Mouse (Mus musculus) liver, embryonic 13.5 days (tissue): ENCODE measurements at regions not wholly inside any gene's neighbourhood (a gene's known extent, or its start where the extent isn't known, plus 50 kb on each side); places are given as distances from the start of the nearest gene placed in this dataset.

ENCODE experiments used
- ATAC-seq: fragments of 200-750 bp; cut with Nextera tagmentation; 2 replicates; pipeline ENCODE4 v1.8.0; 2017; ENCODE audit warnings: low read depth, mild to moderate bottlenecking, moderate number of reproducible peaks, moderate library complexity
- DNase-seq: peaks from one replicate; pipeline ENCODE4 v3.0.0; 2022
- H3K27ac ChIP-seq: fragments of 300-500 bp; sonication (generic); 2 replicates; pipeline ENCODE4 v1.5.1; 2015; ENCODE audit warnings: moderate library complexity, mild to moderate bottlenecking, inconsistent platforms
- H3K27me3 ChIP-seq: fragments of 300-500 bp; sonication (generic); 2 replicates; pipeline ENCODE4 v1.6.1; 2015; ENCODE audit warnings: mild to moderate bottlenecking, inconsistent platforms
- H3K36me3 ChIP-seq: fragments of 300-500 bp; sonication (generic); 2 replicates; pipeline ENCODE4 v1.6.1; 2015; ENCODE audit warnings: mild to moderate bottlenecking, inconsistent platforms
- H3K4me1 ChIP-seq: fragments of 300-500 bp; sonication (generic); replicated peaks from 2 replicates; pipeline ENCODE4 v1.6.1; 2015; ENCODE audit warnings: inconsistent platforms
- H3K4me2 ChIP-seq: fragments of 300-500 bp; sonication (generic); 2 replicates; pipeline ENCODE4 v1.6.1; 2015; ENCODE audit warnings: inconsistent platforms, mild to moderate bottlenecking, moderate library complexity
- H3K4me3 ChIP-seq: fragments of 300-500 bp; sonication (generic); replicated peaks from 2 replicates; pipeline ENCODE4 v1.5.1; 2015; ENCODE audit warnings: mild to moderate bottlenecking, inconsistent platforms
- H3K9ac ChIP-seq: fragments of 300-500 bp; sonication (generic); 2 replicates; pipeline ENCODE4 v1.6.1; 2015; ENCODE audit warnings: mild to moderate bottlenecking, inconsistent platforms
- H3K9me3 ChIP-seq: fragments of 300-500 bp; sonication (generic); replicated peaks from 2 replicates; pipeline ENCODE4 v1.6.1; 2016; ENCODE audit warnings: inconsistent platforms
- WGBS: fragments of 180-500 bp; shearing (Covaris S2); methylation state at CpG from one replicate; pipeline ENCODE4 v1.1.7; 2015; ENCODE audit not compliant: insufficient replicate concordance; 5-methylcytosine and 5-hydroxymethylcytosine counted together

- no peak overlapping the region for H3K9ac ChIP-seq
- H3K4me1 ChIP-seq: no peaks in the 10 kb centered on the region
- no peaks in the 10 kb centered on the region for H3K36me3 ChIP-seq
- H3K27me3 ChIP-seq: no peaks in the 10 kb centered on the region
- H3K4me2 ChIP-seq: no peak overlapping the region
- H3K9me3 ChIP-seq: no peaks in the 10 kb centered on the region
- ATAC-seq: no peak
- H3K27ac ChIP-seq: no peak overlapping the region
- DNase-seq: no peak
- H3K4me3 ChIP-seq: no peak overlapping the region
- 57% methylated on average over 8 of the region's 8 CpGs for WGBS
Measured at GRCm38 (mm10) chr8:11063058-11063457, 54.8 kb upstream of the Irs2 start.

DNA sequence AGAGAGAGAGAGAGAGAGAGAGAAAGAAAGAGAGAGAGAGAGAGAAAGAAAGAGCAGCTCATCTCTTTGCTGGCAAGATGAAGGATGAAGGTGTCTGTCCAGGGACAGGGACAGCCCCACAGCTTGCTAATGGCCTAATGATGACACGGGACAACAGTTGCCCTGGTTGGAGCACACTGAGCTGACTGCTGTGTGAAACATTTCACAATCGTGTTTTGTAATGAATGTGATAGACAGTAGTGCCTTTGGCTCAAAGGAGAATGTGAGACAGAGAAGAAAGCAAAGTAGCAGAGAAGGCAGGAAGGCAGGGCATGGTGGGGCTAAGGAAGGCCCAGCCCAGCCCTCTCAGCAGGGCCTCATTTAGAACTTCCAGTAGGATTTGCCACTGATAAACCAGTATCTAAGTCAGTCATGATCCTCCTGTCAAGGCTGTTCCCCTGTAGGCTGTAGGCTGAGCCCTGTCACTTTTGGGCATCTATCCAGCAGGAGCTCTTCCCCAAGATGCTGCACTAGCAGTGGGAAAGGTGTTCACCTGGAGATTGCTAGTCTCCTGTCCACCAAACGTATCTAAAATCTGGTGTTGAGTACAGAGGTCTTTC is 54.2 kb upstream of the Irs2 start:
- DNase-seq (no peak), ATAC-seq (no peak)
- Histone ChIP-seq H3K9me3 (no peaks in the 10 kb centered on the region), H3K9ac (no peak overlapping the region), H3K4me3 (no peak overlapping the region), H3K36me3 (no peaks in the 10 kb centered on the region), H3K4me1 (no peaks in the 10 kb centered on the region), H3K27me3 (no peaks in the 10 kb centered on the region), H3K27ac (no peak overlapping the region), H3K4me2 (no peak overlapping the region)
- WGBS: 37% methylated on average over 3 of the region's 3 CpGs

DNA sequence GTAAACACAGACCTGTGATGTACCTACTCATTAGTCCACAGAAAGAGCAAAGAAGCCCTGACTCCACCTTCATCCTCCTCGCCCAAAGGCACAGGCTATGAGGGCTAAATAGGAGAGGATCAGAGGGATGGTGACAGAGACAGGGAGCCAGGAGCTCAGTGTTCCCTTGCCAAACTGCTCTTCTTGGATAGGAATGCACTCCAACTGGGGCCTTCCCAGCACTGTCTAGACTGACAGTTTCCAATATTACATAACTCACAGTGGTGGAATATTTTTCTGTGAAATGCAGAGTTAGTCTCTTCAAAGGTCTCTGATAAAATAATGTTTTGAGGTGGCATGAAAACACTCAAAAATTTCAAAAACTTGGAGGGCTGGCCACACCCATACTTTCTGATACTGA is 53.5 kb upstream of the Irs2 start:
- no peak for ATAC-seq
- no peak overlapping the region for H3K27ac ChIP-seq
- DNase-seq: no peak
- 42% methylated on average over 1 of the region's 1 CpGs for WGBS
- H3K27me3 ChIP-seq: no peaks in the 10 kb centered on the region
- H3K36me3 ChIP-seq: no peaks in the 10 kb centered on the region
- no peak overlapping the region for H3K4me2 ChIP-seq
- no peaks in the 10 kb centered on the region; the same call in 1 of the 2 replicates for H3K4me1 ChIP-seq
- H3K9me3 ChIP-seq: no peaks in the 10 kb centered on the region
- no peak overlapping the region for H3K9ac ChIP-seq
- no peak overlapping the region for H3K4me3 ChIP-seq

GRCm38 (mm10) chr8:11060604-11061003 is 52.3 kb upstream of the Irs2 start:
- H3K4me1 ChIP-seq: peaks cover 3% of the 10 kb centered on the region; the same call in 1 of the 2 replicates

DNA sequence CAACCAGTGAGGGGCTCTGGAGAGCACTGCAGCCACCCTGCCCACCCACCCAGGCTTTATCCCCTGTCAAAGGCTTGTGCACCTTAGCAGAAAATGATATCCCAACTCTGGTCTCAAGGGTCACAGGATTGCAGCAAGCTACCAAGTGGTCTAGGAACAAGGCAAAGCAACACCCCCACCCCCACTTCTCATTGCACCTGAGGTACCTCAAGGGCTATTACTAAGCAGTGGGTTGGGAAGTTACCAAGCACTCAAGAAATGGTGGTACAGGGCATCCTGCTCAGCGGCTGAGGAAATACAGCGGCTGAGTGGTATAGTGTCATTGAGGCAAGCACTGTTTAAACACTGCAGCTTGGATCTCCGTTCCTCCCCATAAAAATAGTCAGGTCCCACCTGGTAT is 50.1 kb upstream of the Irs2 start:
- Histone ChIP-seq H3K4me1 (peaks cover 3% of the 10 kb centered on the region; the same call in 1 of the 2 replicates), H3K9ac (no peak overlapping the region), H3K9me3 (no peaks in the 10 kb centered on the region), H3K4me2 (no peak overlapping the region), H3K36me3 (no peaks in the 10 kb centered on the region), H3K27ac (no peak overlapping the region), H3K4me3 (no peak overlapping the region), H3K27me3 (no peaks in the 10 kb centered on the region)
- no peak for ATAC-seq
- DNase-seq: no peak
- 77% methylated on average over 3 of the region's 3 CpGs for WGBS

More at GRCm38 (mm10) chr8:11060604-11061003, 52.3 kb upstream of the Irs2 start:
- no peak overlapping the region for H3K9ac ChIP-seq
- no peaks in the 10 kb centered on the region for H3K9me3 ChIP-seq
- no peak overlapping the region for H3K4me2 ChIP-seq
- no peaks in the 10 kb centered on the region for H3K36me3 ChIP-seq
- no peak for DNase-seq
- no peak for ATAC-seq
- WGBS: 61% methylated on average over 3 of the region's 3 CpGs
- no peak overlapping the region for H3K4me3 ChIP-seq
- H3K27ac ChIP-seq: no peak overlapping the region
- H3K27me3 ChIP-seq: no peaks in the 10 kb centered on the region
